Mouse (Mus musculus): ENCODE results near the gene Tns4. TPM values are rescaled to one million over a fixed set of nuclear protein-coding genes. Genes with fewer than 3 reads are reported as not detected.

Tns4 gene
- total and polyA plus RNA-seq, 3 experiments: 0.03 TPM; not detected in 2

DNA sequence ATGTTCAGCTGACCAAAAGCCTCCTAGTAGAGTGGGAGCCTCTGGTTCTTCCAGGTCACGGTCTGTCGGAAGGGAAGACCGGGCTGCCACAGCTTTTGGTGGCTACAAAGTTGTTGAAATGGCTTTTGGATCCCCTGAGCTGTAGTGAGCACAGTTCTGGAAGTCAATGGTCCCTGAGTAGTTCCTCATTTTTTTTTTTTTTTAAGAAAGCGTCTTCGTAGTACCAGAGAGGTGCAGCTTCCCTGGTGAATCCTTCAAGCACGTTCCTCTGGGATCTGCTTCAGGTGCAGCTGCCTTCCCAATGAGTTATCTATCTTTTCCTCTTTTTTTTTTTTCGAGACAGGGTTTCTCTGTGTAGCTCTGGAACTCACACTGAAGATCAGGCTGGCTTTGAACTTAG is 4.6 kb upstream of the Tns4 start:
- TF ChIP-seq MAX (IDR thresholded peaks at IDR 0.05; ENCODE audit: low read length) (no peak), ZNF384 (IDR thresholded peaks at IDR 0.05; ENCODE audit: low read depth, low read length) (peak; percentile 92)
- Histone ChIP-seq H3K79me2 (ENCODE audit: control insufficient read depth, insufficient read depth, low read length, poor library complexity) (no peaks in the 10 kb centered on the region), H3K9me3 (replicated peaks; ENCODE audit: insufficient read depth, low read length) (no peaks in the 10 kb centered on the region), H3K9ac (ENCODE audit: control insufficient read depth, low read depth, low read length, poor library complexity, severe bottlenecking) (no peak overlapping the region), H3K36me3 (ENCODE audit: control insufficient read depth in 1 of 2, insufficient read depth in 2 of 2, low read length in 2 of 2) (peaks cover 0 to 12% of the 10 kb centered on the region in 2 experiments; a peak in 2 of 4 replicates), H3K27me3 (ENCODE audit: control insufficient read depth in 1 of 2, insufficient read depth in 2 of 2, low read length in 2 of 2) (no peaks in the 10 kb centered on the region), H3K27ac (ENCODE audit: control insufficient read depth, low read depth, low read length) (no peak overlapping the region), H3K4me1 (ENCODE audit: control insufficient read depth in 1 of 2, insufficient read depth in 2 of 2, low read length in 2 of 2) (peaks cover 5 to 24% of the 10 kb centered on the region in 2 experiments), H3K4me3 (ENCODE audit: control insufficient read depth in 1 of 2, insufficient read depth in 1 of 2, low read depth in 2 of 2, low read length in 2 of 2) (no peak overlapping the region)
- peak; percentile 44 for DNase-seq (ENCODE audit: low read depth, low spot score)

DNA sequence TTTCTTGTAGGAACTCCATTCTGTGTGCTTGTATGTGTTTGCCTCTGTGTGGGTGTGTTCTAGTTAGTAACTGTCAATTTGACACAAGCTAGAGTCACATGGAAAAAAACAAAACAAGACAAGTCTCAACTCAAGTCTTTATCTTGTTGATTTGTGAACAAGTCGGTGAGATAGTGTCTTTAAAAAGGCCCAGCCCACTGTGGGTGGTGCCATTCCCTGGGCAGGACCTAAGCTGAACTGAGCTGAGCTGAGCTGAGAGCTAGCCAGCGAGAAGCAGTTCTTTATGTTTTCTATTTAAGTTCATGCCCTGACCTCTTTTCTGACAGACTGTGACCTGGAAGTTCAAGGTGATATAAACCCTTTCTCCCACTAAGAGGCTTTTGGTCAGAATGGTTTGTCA is 2.6 kb upstream of the Tns4 start:
- Histone ChIP-seq H3K36me3 (ENCODE audit: control insufficient read depth in 1 of 2, insufficient read depth in 2 of 2, low read length in 2 of 2) (peaks cover 0 to 12% of the 10 kb centered on the region in 2 experiments; a peak in 2 of 4 replicates), H3K4me3 (ENCODE audit: control insufficient read depth in 1 of 2, insufficient read depth in 1 of 2, low read depth in 2 of 2, low read length in 2 of 2) (no peak overlapping the region), H3K27ac (ENCODE audit: control insufficient read depth, low read depth, low read length) (no peak overlapping the region), H3K27me3 (ENCODE audit: control insufficient read depth in 1 of 2, insufficient read depth in 2 of 2, low read length in 2 of 2) (no peaks in the 10 kb centered on the region), H3K79me2 (ENCODE audit: control insufficient read depth, insufficient read depth, low read length, poor library complexity) (no peaks in the 10 kb centered on the region), H3K9me3 (replicated peaks; ENCODE audit: insufficient read depth, low read length) (no peaks in the 10 kb centered on the region), H3K9ac (ENCODE audit: control insufficient read depth, low read depth, low read length, poor library complexity, severe bottlenecking) (no peak overlapping the region), H3K4me1 (ENCODE audit: control insufficient read depth in 1 of 2, insufficient read depth in 2 of 2, low read length in 2 of 2) (peaks cover 5 to 24% of the 10 kb centered on the region in 2 experiments)
- TF ChIP-seq MAFK (IDR thresholded peaks at IDR 0.05; ENCODE audit: borderline replicate concordance, low read depth, low read length): no peak
- no peak for TF ChIP-seq E2F4 (IDR thresholded peaks at IDR 0.05; ENCODE audit: borderline replicate concordance, low read depth, low read length)
- no peak for TF ChIP-seq USF1 (IDR thresholded peaks at IDR 0.05; ENCODE audit: low read depth, low read length)
- TF ChIP-seq BHLHE40 (IDR thresholded peaks at IDR 0.05; ENCODE audit: borderline replicate concordance, low read depth, low read length): no peak
- TF ChIP-seq SIN3A (IDR thresholded peaks at IDR 0.05; ENCODE audit: low read length): peak; percentile 56; the same call in 1 of the 2 replicates
- TF ChIP-seq ELF1 (IDR thresholded peaks at IDR 0.05; ENCODE audit: low read depth, low read length): no peak
- TF ChIP-seq KAT2A (conservative IDR thresholded peaks at IDR 0.05; ENCODE audit: low read depth, low read length): no peak
- TF ChIP-seq EP300 (IDR thresholded peaks at IDR 0.05; ENCODE audit: low read depth in 1 of 2, low read length in 2 of 2): no peak
- TF ChIP-seq CHD1 (IDR thresholded peaks at IDR 0.05; ENCODE audit: low read depth, low read length): no peak
- no peak for TF ChIP-seq NRF1 (IDR thresholded peaks at IDR 0.05; ENCODE audit: insufficient read depth, low read depth, low read length, poor library complexity, severe bottlenecking)
- no peak for TF ChIP-seq POLR2A (IDR thresholded peaks at IDR 0.05; ENCODE audit: control insufficient read depth in 1 of 2, insufficient read depth in 1 of 2, low read depth in 1 of 2, low read length in 2 of 2, poor library complexity in 1 of 2)
- no peak for TF ChIP-seq ZMIZ1 (IDR thresholded peaks at IDR 0.05; ENCODE audit: low read depth, low read length)
- peak; percentile 44; the same call in 1 of the 2 replicates for TF ChIP-seq MXI1 (IDR thresholded peaks at IDR 0.05; ENCODE audit: low read depth, low read length)
- no peak for TF ChIP-seq ZC3H11A (IDR thresholded peaks at IDR 0.05; ENCODE audit: low read depth, low read length)
- no peak for TF ChIP-seq NELFE (IDR thresholded peaks at IDR 0.05; ENCODE audit: low read depth, low read length)
- DNase-seq (ENCODE audit: low read depth, low spot score): peak; percentile 42
